Mouse (Mus musculus): ENCODE measurements at regions not wholly inside any gene's neighbourhood (a gene's known extent, or its start where the extent isn't known, plus 50 kb on each side); places are given as distances from the start of the nearest gene placed in this dataset.
"Not testable (repeated sequence)": the region's sequence is repeated elsewhere in the genome, so short reads cannot be mapped to it uniquely, and the experiment has no call there.

DNA sequence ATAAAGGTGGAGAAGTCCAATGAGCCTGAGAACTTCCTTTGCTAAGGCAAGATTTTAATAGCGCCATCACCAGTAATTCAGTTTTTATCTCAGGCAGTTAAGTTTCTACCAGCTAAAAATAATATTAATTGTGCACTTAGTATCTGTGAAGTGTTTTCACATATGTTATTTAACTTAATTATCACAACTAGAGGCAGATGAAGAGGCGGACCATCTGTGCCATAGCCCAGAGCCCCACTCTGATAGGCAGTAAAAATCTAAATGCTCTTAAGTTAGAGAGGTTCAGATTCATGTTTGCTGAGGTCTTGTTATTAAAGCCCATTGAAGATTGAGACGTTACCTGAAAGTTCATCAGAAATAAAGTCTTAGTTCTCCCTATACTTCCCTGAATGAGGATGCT lies 395.7 kb upstream of the Nrsn1 start:
- Histone ChIP-seq H3K27ac (replicated peaks) (no peak overlapping the region), H3K4me3 (replicated peaks) (no peak overlapping the region), H3K9ac (replicated peaks) (no peak overlapping the region), H3K4me1 (no peaks in the 10 kb centered on the region), H3K4me2 (no peak overlapping the region), H3K9me3 (replicated peaks) (no peaks in the 10 kb centered on the region), H3K36me3 (no peaks in the 10 kb centered on the region), H3K27me3 (replicated peaks) (no peaks in the 10 kb centered on the region)
- no peak; the same call in 1 of the 2 replicates for ATAC-seq (ENCODE audit: low FRiP score)
- WGBS: 70% methylated on average over 3 of the region's 3 CpGs

DNA sequence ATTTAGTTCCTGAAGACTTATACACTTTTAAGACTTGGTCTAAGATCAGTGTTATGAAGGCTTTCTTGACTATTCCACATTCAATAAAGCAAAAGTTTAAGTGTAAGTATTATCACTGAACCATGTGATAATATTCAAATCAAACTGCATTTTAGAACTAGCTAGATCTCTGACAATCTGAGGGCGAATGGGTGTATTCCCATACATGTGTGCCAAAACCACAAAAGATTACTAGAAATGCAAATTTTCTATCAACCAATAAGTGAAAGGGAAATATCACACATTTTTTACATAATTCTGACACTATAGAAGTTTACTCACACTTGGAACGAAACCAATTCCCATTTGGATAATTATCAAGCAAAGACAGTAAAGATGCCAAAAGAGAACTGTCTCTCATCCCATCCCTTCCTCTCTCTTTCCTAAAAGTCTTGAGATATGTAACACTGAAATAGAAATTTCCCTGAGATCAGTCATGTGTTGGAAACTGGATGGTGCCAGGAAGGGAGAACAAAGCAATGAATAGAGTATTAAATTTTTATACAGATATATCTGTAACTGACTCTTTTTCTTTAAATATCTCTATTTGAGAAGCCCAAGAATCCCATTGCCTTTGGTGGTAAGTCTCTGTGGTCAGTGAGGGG lies 394.8 kb upstream of the Nrsn1 start:
- no peak for ATAC-seq (ENCODE audit: low FRiP score)
- Histone ChIP-seq H3K27me3 (replicated peaks) (no peaks in the 10 kb centered on the region), H3K9ac (replicated peaks) (no peak overlapping the region), H3K4me1 (no peaks in the 10 kb centered on the region), H3K9me3 (replicated peaks) (no peaks in the 10 kb centered on the region), H3K4me3 (replicated peaks) (no peak overlapping the region), H3K4me2 (no peak overlapping the region), H3K27ac (replicated peaks) (no peak overlapping the region), H3K36me3 (no peaks in the 10 kb centered on the region)
- WGBS: 71% methylated on average over 2 of the region's 2 CpGs

DNA sequence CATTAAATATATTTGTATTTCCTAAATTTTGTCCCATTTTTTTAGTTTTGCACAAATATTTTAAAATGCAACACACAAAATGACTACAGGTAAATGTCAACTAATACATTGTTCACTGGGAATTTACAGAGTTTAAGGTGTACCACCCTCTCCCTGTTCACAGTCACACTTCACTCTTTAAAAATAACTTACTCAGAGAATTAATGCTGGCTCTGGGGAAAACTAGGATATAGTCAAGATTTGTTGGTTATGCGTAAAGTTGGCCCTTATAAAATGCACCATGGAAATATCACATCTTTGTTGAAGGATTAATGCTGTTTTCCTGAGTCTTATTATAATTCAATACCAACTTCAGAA lies 378.1 kb upstream of the Nrsn1 start:
- no peak overlapping the region for H3K27ac ChIP-seq (replicated peaks)
- no peak overlapping the region for H3K4me2 ChIP-seq
- no peaks in the 10 kb centered on the region for H3K4me1 ChIP-seq
- H3K9ac ChIP-seq (replicated peaks): no peak overlapping the region
- ATAC-seq (ENCODE audit: low FRiP score): no peak
- no peaks in the 10 kb centered on the region for H3K9me3 ChIP-seq (replicated peaks)
- H3K36me3 ChIP-seq: no peaks in the 10 kb centered on the region
- no peaks in the 10 kb centered on the region for H3K27me3 ChIP-seq (replicated peaks)
- 91% methylated on average over 1 of the region's 1 CpGs for WGBS
- no peak overlapping the region for H3K4me3 ChIP-seq (replicated peaks)

DNA sequence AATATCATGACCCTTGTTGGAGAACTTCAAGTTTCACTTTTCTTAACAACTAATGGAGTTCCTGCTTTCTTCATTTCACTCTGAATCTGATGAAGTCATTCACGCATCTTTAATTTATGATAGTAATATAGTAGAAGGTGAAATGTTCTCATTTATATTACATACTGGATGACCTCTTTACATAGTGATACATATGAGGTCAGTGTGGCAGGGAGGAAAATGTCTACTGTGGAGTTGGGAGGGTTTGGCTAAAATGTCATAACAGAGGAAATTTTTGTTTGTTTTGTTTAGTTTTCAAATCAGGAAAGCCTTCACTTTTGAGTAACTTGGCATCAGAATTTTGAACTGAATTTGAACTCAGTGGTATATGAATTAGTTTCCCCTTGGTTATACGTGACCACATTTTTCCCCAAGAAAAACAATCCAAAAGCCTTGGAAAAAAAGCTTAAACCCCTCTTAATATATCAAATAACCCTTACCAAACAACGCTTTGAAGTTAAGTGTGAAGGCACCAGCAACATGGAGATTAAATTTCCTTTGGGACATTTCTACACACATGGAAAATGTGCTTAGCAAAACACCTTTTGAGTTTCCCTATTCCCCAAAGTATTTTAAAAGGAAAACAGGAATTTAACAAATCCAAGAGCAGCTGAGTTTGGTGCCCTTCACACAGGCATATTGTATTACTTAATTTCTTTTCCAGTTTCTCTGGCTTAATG lies 377.6 kb upstream of the Nrsn1 start:
- WGBS: 85% methylated on average over 3 of the region's 3 CpGs
- H3K27ac ChIP-seq (replicated peaks): no peak overlapping the region
- H3K27me3 ChIP-seq (replicated peaks): no peaks in the 10 kb centered on the region
- H3K9ac ChIP-seq (replicated peaks): no peak overlapping the region
- H3K4me2 ChIP-seq: no peak overlapping the region
- no peak for ATAC-seq (ENCODE audit: low FRiP score)
- H3K4me3 ChIP-seq (replicated peaks): no peak overlapping the region
- H3K9me3 ChIP-seq (replicated peaks): no peaks in the 10 kb centered on the region
- H3K4me1 ChIP-seq: no peaks in the 10 kb centered on the region
- no peaks in the 10 kb centered on the region for H3K36me3 ChIP-seq

DNA sequence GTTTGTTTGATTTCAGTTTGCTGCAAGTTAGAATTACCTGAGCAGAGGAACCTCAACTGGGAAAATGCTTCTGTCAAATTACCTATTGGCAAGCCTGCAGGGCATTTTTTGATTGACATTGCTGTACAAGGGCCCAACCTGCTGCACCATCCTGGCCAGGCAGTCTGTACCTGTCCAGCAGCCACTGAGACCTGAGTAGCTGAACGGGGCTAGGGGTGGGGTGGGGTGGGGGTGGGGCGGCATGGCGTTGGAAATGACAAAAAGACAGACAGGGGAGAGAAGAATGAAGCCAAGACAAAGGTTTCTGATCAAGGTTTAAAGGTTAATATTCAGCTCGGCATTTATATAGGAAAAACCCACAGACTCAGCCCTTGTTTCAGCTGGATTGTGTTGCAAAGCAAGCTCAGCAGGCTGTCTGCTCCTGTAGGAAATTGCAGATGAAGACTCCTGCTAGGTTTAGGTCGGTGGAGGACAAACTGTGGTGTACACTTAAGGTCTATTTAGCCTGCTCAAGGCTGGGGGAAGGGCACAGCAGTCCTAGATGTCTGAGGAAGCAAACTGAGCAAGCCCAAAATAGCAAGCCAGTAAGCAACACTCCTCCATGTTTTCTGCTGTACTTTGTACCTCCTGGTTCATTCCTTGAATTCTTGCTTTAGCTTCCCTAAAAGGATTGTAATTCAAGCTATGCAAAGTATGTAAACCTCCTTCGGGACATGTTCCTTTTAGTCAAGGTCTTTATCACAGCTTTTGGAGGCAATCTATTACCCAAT lies 369.4 kb upstream of the Nrsn1 start:
- Histone ChIP-seq H3K27ac (replicated peaks) (no peak overlapping the region), H3K9ac (replicated peaks) (no peak overlapping the region), H3K4me1 (no peaks in the 10 kb centered on the region), H3K4me2 (no peak overlapping the region), H3K27me3 (replicated peaks) (no peaks in the 10 kb centered on the region), H3K36me3 (no peaks in the 10 kb centered on the region), H3K9me3 (replicated peaks) (no peaks in the 10 kb centered on the region), H3K4me3 (replicated peaks) (no peak overlapping the region)
- ATAC-seq (ENCODE audit: low FRiP score): no peak
- 33% methylated on average over 6 of the region's 6 CpGs for WGBS

DNA sequence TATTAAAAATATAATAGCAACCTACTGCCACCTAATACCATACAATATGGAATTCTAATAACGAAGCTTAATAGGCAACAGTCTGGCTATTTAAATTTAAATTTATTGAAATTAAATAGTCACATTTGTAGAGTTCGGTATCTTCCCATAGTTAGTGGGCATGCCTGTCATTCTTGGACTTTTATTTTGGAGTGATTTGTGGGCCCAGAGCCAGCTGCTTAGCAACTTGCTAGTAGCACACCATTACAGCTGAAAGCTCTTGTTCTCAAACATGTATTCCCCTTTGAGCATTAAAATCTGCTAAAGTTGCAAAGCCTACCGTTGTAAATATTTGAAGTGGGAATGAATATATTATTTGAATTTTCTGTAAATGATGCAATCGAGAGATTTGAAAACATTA lies 359.2 kb upstream of the Nrsn1 start:
- ATAC-seq (ENCODE audit: low FRiP score): no peak
- H3K9ac ChIP-seq (replicated peaks): no peak overlapping the region
- H3K4me2 ChIP-seq: no peak overlapping the region
- H3K27me3 ChIP-seq (replicated peaks): no peaks in the 10 kb centered on the region
- no peak overlapping the region for H3K4me3 ChIP-seq (replicated peaks)
- H3K4me1 ChIP-seq: no peaks in the 10 kb centered on the region
- no peak overlapping the region for H3K27ac ChIP-seq (replicated peaks)
- H3K36me3 ChIP-seq: no peaks in the 10 kb centered on the region
- no peaks in the 10 kb centered on the region for H3K9me3 ChIP-seq (replicated peaks)
- 33% methylated on average over 4 of the region's 4 CpGs for WGBS

DNA sequence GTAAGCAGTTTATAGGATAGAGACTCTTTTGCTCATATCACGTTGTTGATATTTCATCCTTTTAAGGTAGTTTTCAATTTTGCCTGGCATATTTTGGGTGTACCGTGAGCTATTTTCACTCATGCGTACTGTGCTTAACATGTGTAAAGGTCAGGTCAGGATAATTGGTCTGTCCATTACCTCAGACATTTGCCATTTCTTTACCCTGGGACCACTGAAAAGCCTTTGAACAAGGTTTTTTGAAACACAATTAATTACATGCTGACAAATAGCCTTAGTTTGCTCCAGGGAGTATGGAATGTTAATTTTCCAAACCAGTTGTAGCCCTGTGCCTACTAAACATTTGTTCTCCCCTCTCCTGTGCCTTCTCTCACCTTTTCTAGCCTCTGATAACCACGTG lies 347.3 kb upstream of the Nrsn1 start:
- Histone ChIP-seq H3K4me2 (no peak overlapping the region), H3K9ac (replicated peaks) (no peak overlapping the region), H3K4me1 (no peaks in the 10 kb centered on the region), H3K36me3 (no peaks in the 10 kb centered on the region), H3K27me3 (replicated peaks) (no peaks in the 10 kb centered on the region), H3K4me3 (replicated peaks) (no peak overlapping the region), H3K27ac (replicated peaks) (no peak overlapping the region), H3K9me3 (replicated peaks) (no peaks in the 10 kb centered on the region)
- WGBS: 52% methylated on average over 4 of the region's 4 CpGs
- no peak for ATAC-seq (ENCODE audit: low FRiP score)

DNA sequence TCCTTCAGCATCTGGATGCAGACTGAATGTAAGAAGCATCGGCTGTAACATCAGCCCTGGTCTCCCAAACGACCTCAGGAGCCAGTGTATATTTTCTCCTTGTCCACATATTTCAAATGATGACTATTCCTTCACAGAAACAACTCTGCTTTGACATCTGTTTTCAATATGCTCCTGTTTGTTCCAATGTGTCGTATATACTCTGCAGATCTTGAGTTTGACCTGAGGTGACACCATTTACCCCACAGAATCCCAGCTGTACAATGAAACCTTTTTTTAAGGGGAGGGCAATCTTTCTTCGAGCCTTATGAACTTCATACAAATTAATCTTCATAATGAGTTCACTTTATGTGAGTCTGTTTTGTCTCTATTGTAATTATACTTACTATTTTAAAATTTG lies 341.7 kb upstream of the Nrsn1 start:
- H3K9me3 ChIP-seq (replicated peaks): no peaks in the 10 kb centered on the region
- 72% methylated on average over 4 of the region's 4 CpGs for WGBS
- H3K4me3 ChIP-seq (replicated peaks): no peak overlapping the region
- no peak overlapping the region for H3K4me2 ChIP-seq
- no peaks in the 10 kb centered on the region for H3K27me3 ChIP-seq (replicated peaks)
- no peak for ATAC-seq (ENCODE audit: low FRiP score)
- H3K9ac ChIP-seq (replicated peaks): no peak overlapping the region
- H3K36me3 ChIP-seq: no peaks in the 10 kb centered on the region
- H3K27ac ChIP-seq (replicated peaks): no peak overlapping the region
- no peaks in the 10 kb centered on the region for H3K4me1 ChIP-seq

DNA sequence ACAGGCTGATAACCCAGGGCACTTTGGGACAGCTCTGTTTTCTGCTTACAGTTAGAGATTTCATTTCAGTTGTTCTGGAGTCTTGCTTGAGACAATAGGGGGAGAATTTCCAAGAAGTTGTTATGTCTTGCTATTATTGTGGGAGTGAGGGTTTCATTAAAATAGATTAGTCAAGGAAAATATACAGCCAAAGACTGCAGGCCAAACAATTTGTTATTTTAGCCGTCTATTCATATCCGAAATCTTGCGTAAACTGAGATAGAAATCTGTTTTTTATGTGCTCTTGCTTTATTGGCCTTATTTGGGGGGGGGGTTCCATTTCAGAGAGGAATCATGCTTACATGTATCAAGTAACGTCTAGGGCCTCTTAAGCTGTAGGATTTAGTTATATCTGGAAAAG lies 339.3 kb upstream of the Nrsn1 start:
- Histone ChIP-seq H3K4me3 (replicated peaks) (no peak overlapping the region), H3K4me2 (no peak overlapping the region), H3K27ac (replicated peaks) (no peak overlapping the region), H3K9ac (replicated peaks) (no peak overlapping the region), H3K36me3 (no peaks in the 10 kb centered on the region), H3K4me1 (no peaks in the 10 kb centered on the region), H3K27me3 (replicated peaks) (no peaks in the 10 kb centered on the region), H3K9me3 (replicated peaks) (no peaks in the 10 kb centered on the region)
- ATAC-seq (ENCODE audit: low FRiP score): no peak
- 91% methylated on average over 4 of the region's 4 CpGs for WGBS

DNA sequence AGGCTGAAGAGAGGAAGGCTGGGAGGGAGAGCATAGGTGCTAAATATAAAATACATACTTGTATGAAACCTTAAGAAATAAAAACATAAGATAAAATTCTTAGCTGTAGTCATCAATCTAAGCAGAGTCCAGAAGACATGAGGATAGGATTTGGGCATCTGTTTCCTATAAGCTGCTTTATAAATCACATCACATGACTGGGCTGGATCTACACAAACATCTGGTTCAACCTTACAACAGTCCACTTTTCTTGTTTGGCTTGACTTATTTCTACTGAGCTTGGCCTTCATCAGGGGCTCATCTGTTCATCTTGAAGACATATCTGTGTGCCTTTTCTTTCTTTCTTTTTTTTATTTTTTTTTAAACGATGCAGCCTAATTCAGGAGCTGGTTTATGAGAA lies 338.9 kb upstream of the Nrsn1 start:
- H3K9me3 ChIP-seq (replicated peaks): no peaks in the 10 kb centered on the region
- no peaks in the 10 kb centered on the region for H3K36me3 ChIP-seq
- H3K9ac ChIP-seq (replicated peaks): no peak overlapping the region
- 90% methylated on average over 1 of the region's 1 CpGs for WGBS
- no peak overlapping the region for H3K27ac ChIP-seq (replicated peaks)
- no peaks in the 10 kb centered on the region for H3K4me1 ChIP-seq
- no peaks in the 10 kb centered on the region for H3K27me3 ChIP-seq (replicated peaks)
- ATAC-seq (ENCODE audit: low FRiP score): no peak
- no peak overlapping the region for H3K4me3 ChIP-seq (replicated peaks)
- H3K4me2 ChIP-seq: no peak overlapping the region

DNA sequence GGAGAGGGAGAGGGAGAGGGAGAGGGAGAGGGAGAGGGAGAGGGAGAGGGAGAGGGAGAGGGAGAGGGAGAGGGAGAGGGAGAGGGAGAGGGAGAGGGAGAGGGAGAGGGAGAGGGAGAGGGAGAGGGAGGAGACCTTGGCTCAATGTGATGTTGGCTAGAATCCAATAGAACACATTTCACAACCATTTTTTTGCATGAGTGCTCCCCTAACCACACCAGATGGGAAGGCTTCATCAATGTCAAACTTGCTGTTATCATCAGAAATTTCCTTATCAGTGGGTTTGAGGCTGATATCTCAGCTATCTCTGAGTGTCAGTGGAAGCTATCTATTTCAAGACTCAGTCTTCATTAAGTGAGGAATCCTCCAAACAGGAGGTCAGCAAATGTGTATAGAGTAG lies 331.0 kb upstream of the Nrsn1 start:
- not testable (repeated sequence) for H3K4me2 ChIP-seq; H3K27ac ChIP-seq (replicated peaks); H3K27me3 ChIP-seq (replicated peaks); H3K4me3 ChIP-seq (replicated peaks); H3K9me3 ChIP-seq (replicated peaks); H3K36me3 ChIP-seq; H3K4me1 ChIP-seq; ATAC-seq (ENCODE audit: low FRiP score); H3K9ac ChIP-seq (replicated peaks)

DNA sequence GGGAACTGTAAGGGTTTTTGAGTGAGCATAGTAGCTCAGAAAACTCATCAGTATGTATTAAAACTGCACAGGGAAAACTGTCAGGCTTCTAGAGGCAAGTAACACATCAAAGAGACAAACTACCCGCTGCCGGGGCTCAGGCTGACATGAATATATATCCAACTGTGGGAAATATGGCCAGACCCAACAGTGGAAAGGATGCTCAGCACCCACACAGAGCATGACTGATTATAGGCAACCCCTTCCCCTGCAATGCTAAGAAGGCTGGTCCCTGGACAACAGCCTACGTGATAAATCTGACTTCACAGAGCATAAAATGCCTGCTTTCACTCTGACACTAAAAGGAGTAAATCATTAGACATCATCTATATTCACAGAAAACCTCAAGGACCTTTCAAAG lies 324.3 kb upstream of the Nrsn1 start:
- Histone ChIP-seq H3K9ac (replicated peaks) (no peak overlapping the region), H3K4me3 (replicated peaks) (no peak overlapping the region), H3K4me2 (no peak overlapping the region), H3K27ac (replicated peaks) (no peak overlapping the region), H3K36me3 (no peaks in the 10 kb centered on the region), H3K9me3 (replicated peaks) (no peaks in the 10 kb centered on the region), H3K27me3 (replicated peaks) (no peaks in the 10 kb centered on the region), H3K4me1 (peaks cover 4% of the 10 kb centered on the region)
- peak; percentile 76; the same call in 1 of the 2 replicates for ATAC-seq (ENCODE audit: low FRiP score)
- WGBS: 25% methylated on average over 3 of the region's 3 CpGs

Data from neural tube, embryonic 15.5 days (tissue).